Mouse (Mus musculus) NIH3T3 (cell line): ENCODE data around the gene Desi1.
"Not testable (repeated sequence)": the region's sequence is repeated elsewhere in the genome, so short reads cannot be mapped to it uniquely, and the experiment has no call there.

ENCODE experiments used
- DNase-seq: peaks from one replicate; pipeline ENCODE4 v3.0.0-alpha.2; 2012; ENCODE audit warnings: low read depth

Gene Desi1

DNA sequence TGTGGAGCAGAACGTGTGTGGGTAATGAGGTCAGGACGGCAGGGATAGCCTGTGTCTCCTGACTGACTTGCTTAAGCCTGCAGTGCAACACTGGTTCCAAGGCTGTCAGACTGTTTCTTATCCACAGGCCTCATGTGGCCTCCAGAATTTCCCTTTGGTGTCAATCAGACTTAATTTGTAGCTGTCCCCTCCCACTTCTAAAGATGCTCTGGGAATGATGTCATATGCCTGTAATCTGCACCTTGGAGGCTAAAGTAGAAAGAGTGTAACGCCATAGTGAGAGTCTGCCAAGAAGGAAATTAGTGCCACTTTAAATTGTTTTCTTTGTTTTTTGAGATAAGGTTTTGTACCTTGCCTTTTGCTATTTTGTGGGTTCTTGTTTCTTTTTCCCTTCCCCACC lies 14.4 kb downstream of the Desi1 start:
- DNase-seq, result no peak

DNA sequence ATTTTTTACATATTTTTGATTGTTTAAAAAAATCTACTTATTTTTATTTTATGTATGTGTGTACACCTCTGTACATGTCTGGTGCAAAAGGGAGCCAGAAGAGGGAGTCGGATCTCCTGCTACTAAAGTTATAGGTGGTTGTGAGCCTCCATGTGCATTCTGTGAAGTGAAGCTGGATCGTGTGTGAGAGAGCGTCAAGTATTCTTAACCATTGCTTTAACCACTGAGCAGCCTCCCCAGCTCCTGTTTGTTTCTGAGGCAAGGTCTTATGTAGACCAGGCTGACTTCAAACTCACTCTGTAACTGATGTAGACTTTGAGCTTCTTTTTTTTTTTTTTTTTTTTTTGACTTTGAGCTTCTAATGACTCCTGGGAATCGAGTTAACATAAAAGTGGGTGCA lies 16.2 kb downstream of the Desi1 start:
- DNase-seq, result no peak

DNA sequence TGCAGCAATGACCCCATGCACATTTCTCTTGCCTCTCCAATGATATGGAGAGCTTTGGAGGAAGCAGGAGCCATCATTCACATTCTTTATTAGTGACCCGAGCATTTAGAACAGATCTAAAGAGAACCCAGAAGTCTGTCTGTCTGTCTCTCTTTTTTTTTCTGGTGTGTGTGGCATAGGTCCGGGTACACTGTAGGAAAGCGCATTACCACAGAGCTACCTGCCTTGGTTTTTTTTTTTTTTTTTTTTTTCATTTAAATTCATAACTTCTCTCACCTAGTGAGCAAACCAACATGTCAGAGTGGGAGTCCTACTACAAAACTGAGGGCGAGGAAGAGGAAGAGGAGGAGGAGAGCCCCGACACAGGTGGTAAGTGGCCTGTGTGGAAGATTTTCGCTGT lies 16.8 kb downstream of the Desi1 start:
- no peak for DNase-seq

DNA sequence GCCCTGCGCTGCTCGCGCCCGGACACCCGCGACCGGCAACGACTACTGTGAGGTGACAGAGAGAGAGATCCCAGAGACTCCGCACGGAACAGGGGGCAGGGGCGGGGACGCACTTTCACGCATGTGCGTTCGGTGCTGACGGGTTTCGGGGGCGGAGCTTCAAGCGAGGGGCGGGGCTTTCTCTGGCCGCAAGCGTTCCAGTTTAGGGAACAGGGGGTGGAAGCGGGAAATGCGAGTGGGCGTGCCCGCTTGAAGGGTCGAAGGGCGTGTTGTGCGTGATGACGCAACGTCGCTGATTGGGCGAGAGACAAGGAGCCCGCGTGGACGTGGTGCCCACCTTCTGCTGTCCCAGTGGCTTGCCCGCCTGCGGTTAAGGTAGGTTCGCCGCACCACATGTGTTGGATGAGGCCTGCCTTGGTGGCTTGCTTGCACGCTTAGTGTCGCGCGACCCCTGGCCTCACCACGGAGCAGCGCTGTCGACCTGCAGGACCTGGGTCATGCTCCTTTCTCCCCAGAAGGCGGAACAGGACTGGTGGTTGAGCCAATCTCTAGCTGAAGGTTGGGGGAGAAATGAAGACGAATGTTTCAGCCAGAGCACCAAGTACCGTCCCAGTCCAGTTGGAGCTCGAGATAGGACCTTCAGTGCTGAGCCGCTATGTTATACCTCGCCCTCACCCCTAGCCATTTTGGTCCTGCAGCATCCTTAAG lies 17.4 kb downstream of the Desi1 start:
- DNase-seq, result peak; percentile 99

DNA sequence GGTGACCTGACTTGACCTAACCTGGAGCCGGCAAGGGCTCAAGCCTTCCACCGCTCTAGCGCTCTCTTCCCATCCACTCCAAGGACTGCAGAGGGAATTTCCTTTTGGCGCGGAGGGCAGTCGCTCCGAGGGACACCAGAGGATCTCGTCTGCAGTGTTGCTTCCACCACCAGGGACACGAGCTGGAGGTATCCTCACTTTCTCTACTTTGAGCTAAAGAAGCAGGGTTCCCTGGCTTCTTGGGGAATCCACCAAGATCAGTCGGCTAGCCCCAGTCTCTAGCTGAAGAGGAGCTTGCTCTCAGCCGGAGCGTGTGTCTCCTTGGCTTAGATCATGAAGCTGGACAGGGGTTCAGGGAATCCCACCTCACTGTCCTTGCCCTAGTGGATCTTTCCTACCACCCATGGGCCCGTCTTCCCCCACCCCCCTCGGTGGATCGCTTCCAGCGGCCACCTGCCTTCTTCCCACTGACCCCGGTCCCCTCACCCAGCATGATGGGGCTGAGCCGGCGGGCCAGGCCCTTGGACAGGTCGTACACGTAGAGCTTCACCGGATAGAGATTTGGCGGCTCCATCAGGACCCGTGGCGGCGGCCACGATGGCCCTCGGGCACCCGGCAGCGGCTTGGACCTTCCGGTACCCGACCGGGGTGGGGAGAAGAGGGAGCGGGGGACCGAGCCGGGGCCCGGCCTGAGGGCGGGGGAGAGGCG lies 18.1 kb downstream of the Desi1 start:
- peak; percentile 41 for DNase-seq

DNA sequence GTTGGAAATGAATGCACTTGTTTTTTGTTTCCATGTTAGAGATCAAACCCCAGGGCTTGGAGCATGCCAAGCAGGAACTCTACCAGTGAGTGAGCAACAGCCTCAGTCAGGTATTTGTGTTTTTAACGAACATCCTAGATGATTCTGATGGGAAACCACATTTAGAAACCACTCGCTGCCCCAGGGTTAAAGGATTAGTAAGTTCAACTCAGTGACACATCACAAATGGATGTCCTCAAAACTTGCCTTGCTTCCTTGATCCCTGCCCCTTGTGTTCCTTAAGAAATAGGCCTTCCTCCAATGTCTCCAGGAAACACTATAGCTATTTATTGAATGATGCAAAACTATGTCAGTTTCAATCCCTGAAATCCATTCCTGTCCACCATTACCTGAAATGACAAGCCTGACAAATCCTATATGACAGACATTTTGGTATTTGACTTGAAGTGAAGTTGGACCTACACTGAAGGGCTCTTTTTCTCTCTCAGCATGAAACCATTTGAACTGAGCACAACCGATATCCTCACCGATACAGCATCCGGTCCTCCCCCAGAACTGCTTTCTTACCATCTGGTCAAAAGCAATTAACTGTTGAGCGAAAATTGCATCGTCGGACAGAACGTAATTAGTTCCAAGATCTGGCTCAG lies 18.8 kb downstream of the Desi1 start:
- no peak for DNase-seq

DNA sequence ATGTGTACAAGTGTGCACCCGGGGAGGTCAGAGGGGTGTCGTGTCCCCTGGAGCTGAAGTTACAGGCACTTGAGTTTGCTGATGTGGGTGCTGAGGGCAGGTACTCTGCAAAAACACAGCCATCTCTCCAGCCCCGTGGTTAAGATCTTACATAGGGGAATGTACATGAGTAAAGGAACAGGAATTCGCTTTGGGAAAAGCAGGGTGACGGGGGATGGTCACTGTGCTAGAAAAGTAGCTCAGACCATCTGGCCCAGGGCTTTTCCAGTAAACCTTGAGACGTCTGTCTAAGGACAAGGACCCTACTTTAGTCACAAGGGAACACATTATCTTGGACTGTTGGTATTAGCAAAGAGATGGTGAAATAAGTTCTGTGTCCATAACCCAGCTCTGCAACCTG lies 21.7 kb downstream of the Desi1 start:
- peak; percentile 73 for DNase-seq

DNA sequence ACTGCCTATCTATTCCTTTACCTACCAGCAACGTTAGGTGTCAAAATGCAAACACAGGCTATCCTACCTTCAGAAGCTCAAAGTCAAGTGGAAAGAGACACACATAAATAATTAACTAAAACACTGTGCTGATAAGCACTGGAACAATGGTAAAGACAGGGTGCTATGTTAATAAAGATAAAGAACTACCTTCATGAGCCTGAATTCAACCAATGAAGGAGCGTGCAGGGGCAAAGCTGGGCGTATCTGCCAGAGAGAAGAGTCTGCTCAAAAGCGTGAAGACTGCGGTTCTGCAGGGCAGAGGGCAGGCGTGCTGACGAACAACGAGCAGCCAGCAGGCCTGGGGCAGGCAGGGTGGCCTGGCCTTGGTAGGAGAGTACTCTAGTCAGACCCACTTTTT lies 29.4 kb downstream of the Desi1 start:
- no peak for DNase-seq

DNA sequence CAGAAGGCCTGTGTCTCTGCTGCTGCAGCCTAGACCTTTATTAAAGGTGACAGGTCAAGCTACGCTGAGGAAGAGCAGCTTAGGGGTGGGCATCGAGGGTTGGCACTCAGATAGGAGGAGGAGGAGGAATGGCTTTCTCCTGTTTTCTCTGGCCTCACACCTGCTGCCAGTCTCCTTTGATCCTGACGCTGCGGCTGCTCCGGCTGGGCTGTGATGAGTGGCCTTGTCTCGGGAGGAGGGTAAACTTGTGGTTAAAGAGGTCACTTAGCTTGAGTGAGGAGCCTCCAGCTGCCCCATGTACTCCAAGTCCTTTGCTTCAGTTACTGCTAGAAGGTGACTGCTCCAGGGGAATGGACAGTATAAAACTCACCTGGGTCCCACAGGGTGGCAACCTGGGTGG lies 39.7 kb downstream of the Desi1 start:
- DNase-seq, result no peak

DNA sequence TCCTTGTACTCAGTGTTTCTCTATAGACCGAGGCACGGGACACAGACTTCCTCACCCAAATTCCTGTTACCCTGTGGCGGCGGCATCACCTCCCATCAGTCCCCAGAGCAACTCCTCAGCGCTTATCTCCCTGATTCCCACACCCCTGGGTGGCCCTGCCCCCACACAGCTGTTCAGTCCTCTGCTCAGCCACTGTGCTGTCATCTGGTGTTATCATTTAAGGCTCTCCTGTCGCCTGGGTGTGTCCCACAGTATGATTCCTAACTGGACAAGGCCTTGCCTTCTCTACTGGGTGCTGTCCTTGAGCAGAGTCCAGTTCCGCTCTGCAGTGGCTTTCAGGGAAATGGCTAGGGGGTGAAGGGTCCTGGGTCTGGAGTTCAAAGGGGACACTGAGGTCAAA lies 43.1 kb downstream of the Desi1 start:
- DNase-seq, result no peak

DNA sequence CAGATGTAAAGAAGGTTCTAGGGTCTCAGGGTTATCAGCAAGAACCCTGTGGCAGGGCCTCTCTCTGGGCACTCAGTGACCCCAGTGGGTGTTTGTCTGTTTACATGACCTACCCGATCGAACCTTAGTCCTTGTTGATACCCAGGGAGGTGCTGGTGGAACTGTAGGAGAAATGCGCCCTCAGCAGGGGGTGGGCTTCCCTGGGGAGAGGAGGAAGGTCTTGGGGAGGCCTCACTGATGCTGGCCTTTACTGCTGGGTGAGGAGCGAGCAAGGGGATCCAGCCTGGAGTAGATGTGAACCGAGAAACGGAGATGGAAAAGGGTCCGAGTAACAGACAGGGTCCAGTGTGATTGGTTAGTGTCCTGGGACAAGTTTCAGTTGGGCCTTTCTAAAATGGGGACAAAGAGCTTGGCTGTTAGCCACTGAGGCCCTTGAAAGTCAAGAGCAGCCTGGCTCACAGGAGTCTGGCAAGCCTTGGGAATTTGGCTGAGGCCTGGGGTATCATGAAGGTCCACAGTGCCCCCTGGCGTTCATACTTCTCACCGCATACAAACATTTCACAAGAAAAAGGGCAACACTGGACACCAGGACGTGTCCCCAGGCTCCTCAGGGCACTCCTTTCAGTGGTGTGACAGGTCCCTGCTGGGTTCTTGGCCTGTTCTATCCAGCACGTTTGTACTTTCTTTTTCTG lies 44.1 kb downstream of the Desi1 start:
- peak; percentile 95 for DNase-seq

DNA sequence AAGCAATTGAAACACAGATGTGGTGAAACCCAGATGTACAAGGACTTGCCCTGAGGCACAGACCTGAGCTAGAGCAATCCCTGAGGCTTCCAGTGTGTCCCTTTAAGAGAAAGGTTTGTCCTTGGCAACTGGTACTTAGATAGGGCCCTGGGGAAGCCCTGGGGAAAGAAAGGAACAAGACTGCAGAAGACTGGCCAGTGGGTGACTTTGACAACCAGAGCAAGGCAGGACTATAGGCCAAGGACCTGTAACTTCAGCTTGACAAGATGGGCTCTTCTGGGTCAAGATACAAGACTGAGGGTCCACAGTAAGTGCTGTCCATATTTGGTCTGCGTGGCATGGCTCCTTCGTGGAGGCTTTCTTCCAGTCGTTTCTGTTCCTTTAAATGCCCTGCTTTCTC lies 46.0 kb downstream of the Desi1 start, which contains the start of gene Xrcc6:
TSS of gene Xrcc6 (plus strand) at position 190 of the 400 bp plus-strand sequence.
- no peak for DNase-seq

DNA sequence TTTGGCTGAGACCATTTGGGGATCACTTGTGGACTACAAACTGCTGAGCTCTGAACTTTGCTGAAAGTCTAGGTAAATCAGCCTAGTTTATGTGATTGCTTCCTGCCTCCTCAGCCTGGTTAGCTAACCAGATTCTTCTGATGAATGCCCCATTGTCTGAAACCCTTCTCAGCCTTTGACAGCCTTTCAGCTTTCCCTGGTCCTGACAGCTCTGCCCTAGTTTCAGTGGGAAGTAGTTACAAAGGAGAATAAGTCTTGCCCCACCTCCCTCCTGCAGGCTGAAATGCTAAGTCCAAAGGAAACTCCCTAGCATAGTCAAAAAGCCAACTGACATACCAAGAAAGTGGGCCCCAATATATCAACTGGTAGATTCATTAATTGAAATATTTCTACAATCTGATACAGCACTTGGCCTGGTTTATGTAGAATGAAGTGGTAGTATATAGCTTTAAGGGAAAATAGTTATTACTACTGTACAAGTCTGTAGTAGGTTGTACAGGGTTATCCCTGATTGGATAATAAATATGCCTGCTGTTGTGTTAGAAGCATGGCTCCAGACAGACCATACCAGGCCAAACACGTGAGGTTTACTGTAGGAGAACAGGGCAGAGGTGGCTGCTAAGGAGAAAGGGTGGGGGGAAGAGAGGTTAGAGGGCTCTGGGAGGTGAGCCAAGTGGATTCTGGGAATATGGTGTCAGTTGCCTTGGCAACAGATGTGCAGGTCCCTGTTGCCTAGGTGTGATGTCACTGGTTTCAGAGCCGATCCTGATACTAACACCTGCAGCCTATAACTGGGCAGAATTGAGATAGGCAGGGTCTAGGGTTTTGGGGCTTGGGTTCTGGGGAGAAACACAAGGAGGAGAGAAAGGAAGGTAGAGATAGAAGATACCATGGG lies 48.1 kb downstream of the Desi1 start:
- DNase-seq, result peak; percentile 34

DNA sequence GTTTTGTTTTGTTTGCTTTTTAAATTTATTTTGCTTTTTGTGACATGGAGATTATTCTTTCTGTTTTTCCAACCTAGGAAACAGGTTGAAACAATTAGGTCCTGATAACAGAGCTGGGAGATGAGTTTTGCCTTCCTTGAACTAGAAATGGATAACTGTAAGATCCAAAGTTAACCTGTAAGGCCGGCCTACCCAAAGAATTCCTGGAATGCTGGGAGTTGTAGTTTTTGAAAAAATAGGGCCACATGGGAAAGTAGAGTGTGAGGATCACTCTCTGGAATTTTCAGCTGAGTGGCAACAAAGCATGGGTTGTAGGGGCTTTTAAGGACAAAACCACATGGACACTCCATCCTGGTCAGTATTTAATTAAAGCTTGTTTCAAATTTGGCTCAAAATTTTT lies 51.5 kb downstream of the Desi1 start:
- no peak for DNase-seq

DNA sequence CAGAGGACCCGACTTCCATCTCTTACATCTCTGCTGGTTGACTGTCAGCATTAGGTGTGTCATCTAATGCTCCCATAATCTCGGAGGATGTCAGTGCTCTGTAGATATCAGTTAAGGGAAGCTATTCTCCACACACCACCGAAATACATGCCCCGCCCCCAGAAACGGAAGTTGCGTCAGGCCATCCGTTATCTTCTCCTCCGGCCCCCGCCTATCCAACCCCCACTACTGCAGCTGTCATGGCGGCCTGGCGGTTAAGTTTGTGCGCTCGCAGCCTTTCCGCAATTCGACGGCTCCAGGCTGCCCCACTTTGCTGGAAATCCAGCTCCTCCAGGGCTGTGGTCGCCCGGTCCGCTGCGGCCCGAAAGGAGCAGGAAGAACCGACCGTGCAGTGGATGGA lies 53.3 kb downstream of the Desi1 start, which contains the start of gene 1700029P11Rik:
TSS of gene 1700029P11Rik (plus strand) at position 220 of the 400 bp plus-strand sequence.
- no peak for DNase-seq

DNA sequence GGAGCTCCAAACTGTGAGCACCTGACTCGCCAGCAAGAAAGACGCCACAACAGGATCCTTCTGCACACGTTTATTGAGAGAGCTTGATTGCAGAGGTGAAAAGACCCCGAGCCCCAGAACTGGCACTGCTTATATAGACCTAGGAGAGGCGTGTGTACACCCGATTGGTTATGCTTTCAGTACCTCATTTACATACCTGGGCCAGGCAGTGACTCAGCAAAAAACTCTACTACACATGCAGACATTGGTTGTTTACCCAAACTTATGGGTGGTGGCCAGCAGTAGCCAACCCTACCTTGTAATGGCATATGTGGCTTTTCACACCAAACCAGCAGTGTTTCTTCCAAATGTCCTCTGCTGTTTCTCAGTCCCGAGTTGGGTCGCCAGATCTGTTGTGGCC lies 58.5 kb downstream of the Desi1 start:
- DNase-seq, result not testable (repeated sequence)

DNA sequence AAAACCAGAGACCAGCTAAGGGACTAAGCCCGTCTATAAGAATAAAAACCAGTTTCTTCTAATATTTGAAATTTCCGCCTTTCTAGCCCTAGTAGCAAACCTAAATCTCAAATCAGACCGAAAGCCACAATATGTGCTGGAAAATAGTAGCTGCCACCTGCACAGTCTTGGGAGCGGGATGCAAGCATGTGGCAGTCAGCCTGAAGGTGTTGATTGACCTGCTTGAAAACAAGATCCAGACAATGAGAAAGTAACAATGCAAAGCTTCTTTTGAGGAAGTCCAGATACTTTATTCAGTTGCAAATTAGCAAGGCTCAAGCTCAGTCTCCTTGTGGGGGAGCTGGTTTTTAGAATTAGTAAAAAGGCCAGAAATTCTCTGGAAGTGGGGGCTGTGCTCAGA lies 63.2 kb downstream of the Desi1 start:
- DNase-seq, result not testable (repeated sequence)

DNA sequence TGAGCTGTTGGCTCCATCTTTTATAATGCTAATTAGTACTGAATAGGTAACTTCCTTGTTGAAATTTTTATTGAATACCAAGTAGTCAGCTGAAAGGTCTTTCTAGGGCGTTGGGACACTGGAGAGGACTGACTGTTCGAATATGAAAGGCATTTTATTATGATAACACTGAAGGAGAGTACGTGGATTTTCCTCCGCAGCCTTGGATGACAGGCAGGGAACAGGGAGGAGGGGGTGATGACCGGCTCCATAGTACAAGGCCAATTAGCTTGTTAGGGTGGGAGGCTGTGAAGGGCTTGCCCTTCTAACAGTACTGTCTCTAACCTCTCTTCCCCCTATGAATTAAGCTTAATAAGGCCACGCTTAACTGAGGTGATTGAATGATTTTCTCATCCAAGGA lies 64.0 kb downstream of the Desi1 start:
- not testable (repeated sequence) for DNase-seq

DNA sequence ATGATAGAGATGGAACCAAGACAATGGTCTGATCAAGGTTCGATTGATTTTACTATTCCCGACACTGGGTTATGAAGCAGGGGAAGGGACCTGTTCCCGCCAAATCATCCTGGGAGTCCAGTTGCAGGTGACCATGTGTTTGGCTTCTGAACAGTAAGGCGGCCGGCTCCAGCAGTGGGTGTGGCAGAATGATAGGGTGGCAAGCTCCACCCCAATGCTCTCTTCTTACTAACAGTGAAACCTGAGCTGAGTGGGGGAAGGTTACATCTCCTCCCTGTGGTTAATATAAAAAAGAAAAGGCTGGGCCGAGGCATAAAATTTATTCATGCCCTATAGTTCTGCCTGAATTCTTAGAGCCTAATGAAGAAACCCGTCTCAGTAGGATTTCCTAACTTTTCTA lies 64.5 kb downstream of the Desi1 start:
- DNase-seq, result peak; percentile 71

DNA sequence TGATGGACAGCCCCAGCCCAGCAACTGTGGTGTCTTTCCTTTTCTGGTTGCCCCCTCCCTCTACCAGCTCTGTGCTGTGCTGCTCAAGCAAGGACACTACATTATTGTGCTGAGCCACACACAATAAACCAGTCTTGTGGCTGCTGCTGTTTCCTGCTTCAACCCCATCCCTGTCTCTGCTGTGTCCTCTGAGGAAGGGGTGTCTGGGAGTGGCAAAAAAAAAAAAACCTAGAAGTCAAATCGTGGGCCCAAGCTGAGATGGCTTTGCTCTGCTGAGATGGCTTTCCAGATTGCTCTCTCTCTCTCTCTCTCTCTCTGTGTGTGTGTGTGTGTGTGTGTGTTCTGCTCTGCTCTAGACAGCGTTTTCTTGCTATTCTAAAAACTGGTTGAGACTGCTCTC lies 65.2 kb downstream of the Desi1 start:
- DNase-seq, result no peak

DNA sequence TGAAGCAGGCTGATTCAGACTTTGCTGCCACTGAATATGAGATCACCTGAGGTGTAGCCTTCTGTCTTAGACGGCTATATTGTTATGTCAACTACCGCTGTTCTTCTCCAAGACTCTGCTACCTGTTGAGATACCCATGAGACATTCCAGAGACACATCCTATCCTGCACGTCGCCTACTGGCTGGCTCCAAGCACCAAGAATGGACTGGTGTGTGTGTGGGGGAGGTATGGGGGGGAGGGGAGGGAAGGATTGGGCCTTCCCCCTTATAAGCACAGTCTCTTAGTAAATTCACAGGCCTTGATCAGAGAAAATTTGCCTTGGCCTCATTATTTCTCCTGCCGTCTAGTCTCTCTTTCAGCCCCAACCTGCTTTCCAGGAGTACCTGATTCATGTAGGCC lies 65.8 kb downstream of the Desi1 start:
- no peak for DNase-seq
